Mouse (Mus musculus): ENCODE results near the gene Gm10229.
"Not testable (repeated sequence)": the region's sequence is repeated elsewhere in the genome, so short reads cannot be mapped to it uniquely, and the experiment has no call there.

The Gm10229 gene

DNA sequence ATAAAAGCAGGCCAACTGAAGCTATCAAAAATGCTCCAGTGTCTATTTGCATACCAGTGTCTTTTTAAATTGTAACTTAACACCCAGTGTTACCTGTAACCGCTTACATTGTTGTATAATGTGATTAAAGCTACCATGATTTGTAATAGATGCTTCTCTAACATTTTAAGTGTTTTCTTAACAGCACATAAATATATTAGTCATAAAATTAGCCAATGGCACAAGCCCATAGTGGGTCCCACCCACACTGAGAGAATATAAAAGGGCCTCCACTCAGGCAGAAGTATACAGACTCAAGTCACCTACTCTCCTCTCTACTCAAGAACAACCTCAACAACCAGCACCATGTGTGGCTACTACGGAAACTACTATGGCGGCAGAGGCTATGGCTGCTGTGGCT, at the start of gene Gm10229:
Gene Gm10229, plus strand, starts transcription at position 301 of the 400 bp plus-strand sequence.
- not testable (repeated sequence) for DNase-seq (ENCODE audit: low spot score)

DNA sequence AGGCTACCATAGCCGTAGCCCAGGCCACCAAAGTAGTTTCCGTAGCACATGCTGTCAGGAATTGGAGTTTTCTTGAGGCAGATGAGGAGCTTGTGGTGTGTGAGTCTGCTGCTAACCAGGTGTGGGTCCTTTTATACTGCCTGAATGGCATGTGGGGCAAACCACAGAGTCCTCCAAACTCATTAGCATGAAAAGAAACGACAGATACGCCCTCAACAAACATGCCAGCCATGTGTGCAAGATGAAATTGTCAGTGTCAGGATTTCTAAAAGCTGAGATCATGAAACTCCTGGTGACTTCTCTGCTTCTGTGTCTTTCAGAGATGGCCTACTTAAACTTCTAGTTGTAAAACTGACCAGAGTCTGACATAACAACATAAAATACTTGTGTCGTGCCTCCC, 4.4 kb upstream of the Gm10229 start, which contains the start of gene Krtap22-2:
Gene Krtap22-2, minus strand, starts transcription at position 101 of the 400 bp plus-strand sequence.
- DNase-seq (ENCODE audit: low spot score): no peak

GRCm38 (mm10) chr16:89013973-89014372, 1.1 kb upstream of the Gm10229 start:
- DNase-seq (ENCODE audit: low spot score): no peak

GRCm38 (mm10) chr16:89031399-89031798, 16.3 kb downstream of the Gm10229 start, which contains the start of gene Krtap6-1:
Gene Krtap6-1 (plus strand): TSS chr16:89031699.
- DNase-seq (ENCODE audit: low spot score): not testable (repeated sequence)

DNA sequence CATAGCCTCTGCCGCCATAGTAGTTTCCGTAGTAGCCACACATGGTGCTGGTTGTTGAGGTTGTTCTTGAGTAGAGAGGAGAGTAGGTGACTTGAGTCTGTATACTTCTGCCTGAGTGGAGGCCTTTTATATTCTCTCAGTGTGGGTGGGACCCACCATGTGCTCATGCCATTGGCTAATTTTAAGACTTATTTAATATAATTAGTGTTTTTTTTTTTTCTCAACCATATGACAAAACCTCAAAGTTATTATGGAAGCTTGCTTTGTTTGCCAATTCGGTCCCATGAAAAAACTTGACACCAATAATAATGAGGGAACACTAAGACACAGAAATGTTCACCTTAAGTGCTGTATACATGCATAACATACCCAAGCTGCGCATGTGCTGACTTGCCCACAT, 26.3 kb downstream of the Gm10229 start, which contains the start of gene Gm10228:
Gene Gm10228, minus strand, starts transcription at position 101 of the 400 bp plus-strand sequence.
- DNase-seq (ENCODE audit: low spot score): not testable (repeated sequence)

DNA sequence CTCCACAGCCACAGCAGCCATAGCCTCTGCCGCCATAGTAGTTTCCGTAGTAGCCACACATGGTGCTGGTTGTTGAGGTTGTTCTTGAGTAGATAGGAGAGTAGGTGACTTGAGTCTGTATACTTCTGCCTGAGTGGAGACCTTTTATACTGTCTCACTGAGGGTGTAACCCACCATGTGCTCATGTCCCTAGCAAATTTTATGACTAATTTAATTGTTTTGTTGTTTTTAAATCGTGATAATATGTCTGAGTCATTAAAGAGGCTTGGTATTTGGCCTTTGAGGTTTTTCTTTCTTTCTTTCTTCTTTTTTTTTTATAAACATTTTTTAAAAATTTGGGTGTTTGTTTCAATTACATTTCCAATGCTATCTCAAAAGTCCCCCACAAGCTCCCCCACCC, 32.7 kb downstream of the Gm10229 start, which contains the start of gene Krtap6-5:
Gene Krtap6-5, minus strand, starts transcription at position 101 of the 400 bp plus-strand sequence.
- no peak for DNase-seq (ENCODE audit: low spot score)

DNA sequence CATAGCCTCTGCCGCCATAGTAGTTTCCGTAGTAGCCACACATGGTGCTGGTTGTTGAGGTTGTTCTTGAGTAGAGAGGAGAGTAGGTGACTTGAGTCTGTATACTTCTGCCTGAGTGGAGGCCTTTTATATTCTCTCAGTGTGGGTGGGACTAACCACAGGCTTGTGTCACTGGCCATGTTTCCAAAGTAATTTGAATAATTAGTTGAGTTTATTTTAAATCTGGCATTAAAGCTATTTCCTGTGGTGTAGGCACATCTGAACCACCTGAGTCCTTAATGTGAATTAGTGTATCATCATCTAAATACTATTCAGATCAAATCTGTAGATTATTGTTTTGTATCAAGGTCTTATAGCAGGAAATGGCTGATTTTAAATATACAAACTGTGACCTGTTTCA, 48.8 kb downstream of the Gm10229 start, which contains the start of gene 1110025L11Rik:
Gene 1110025L11Rik, minus strand, starts transcription at position 101 of the 400 bp plus-strand sequence.
- not testable (repeated sequence) for DNase-seq (ENCODE audit: low spot score)

Measured in testis, postnatal 14 days (tissue).